Mouse (Mus musculus): Measurements from ENCODE around the gene Tnfrsf11a.
"Not testable (repeated sequence)": the region's sequence is repeated elsewhere in the genome, so short reads cannot be mapped to it uniquely, and the experiment has no call there.

Tnfrsf11a gene

DNA sequence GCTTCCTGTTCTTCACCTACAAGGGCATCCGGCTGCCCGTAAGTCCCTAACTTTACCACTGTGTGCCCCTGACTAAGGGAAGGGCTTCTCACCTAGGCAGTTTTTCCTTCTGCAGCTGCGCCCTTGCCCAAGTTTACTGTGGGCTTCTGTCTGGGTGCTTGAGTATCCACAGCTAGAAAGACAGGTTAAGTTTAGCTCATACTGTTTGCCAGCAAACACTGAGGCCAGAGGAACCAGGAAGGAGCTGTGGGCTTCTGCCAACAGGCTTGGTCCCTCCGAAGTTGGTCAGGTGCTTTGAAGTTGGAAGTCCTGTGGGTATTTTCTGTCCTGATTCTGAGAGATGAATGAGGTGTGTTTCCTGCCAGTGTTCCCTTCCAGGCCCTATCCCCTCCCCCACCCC is 4.6 kb downstream of the Tnfrsf11a start:
- no peak for DNase-seq (ENCODE audit: low spot score)

- no peak for DNase-seq (ENCODE audit: low spot score)
Observed at GRCm38 (mm10) chr1:105786731-105787357, 6.3 kb downstream of the Tnfrsf11a start.

DNA sequence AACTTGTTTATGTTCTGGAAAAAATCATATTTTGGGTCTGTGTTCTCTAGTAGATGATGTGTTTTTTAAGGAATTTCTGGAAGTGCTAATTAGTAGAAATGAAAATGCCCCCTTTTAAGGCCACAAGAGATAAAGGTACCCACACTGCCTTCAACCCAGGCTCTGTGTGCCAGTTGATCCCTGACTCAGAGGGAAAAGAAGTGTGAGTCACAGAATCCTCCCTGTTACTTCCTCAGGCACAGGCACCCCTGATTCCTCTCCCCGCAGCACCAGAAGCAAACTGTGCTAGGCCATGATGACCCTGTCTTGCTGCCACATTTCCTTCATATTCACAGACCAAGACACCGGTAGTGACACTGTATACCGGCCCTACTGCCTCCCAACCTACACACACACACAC is 9.6 kb downstream of the Tnfrsf11a start:
- DNase-seq (ENCODE audit: low spot score): no peak

DNA sequence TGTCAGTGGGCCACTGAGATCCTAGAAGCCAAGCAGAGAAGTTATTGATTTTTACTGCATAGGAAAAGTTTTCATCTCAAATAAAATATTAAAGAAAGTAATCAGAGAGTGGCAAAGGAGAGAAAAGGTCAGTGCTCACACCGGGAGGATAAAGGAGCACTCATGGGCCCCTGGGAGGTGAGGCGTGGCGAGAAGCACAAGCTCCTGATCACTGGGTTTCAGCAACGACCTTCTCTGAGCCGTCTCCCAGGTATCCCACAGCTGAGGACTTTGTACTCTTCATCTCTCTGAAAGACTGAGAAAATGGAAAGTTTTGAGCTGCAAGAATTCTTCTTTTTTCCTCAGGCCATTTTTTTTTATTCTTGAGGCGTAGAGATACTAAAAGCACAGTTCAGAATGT is 14.2 kb downstream of the Tnfrsf11a start:
- no peak for DNase-seq (ENCODE audit: low spot score)

- no peak for DNase-seq (ENCODE audit: low spot score)
Observed at GRCm38 (mm10) chr1:105795705-105796104, 15.2 kb downstream of the Tnfrsf11a start.

GRCm38 (mm10) chr1:105800570-105800969 is 20.1 kb downstream of the Tnfrsf11a start:
- peak; percentile 18 for DNase-seq (ENCODE audit: low spot score)

- no peak for DNase-seq (ENCODE audit: low spot score)
Observed at GRCm38 (mm10) chr1:105801252-105801651, 20.7 kb downstream of the Tnfrsf11a start.

DNA sequence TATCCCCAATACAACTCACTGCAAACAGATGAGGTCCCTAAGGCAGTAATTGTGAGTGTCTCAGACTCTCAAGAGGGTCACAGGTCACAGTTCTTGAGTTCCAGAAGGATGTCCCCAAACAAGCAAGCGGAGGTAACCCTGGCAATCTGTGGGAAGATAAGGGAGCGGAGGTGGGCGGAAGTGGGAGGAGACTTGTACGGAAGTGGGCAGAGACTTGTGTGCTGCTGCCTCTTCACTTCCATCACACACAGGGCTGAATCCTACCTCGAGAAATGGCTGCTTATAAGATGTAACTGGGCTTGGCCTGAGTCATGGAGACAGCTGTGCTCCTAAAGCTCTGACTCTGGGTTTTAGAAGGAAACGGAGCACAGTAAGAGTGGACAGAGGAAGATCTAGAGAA is 22.4 kb downstream of the Tnfrsf11a start:
- peak; percentile 20 for DNase-seq (ENCODE audit: low spot score)

- DNase-seq (ENCODE audit: low spot score): no peak
Observed at GRCm38 (mm10) chr1:105804285-105804684, 23.8 kb downstream of the Tnfrsf11a start.

GRCm38 (mm10) chr1:105805565-105805964 is 25.0 kb downstream of the Tnfrsf11a start:
- no peak for DNase-seq (ENCODE audit: low spot score)

DNA sequence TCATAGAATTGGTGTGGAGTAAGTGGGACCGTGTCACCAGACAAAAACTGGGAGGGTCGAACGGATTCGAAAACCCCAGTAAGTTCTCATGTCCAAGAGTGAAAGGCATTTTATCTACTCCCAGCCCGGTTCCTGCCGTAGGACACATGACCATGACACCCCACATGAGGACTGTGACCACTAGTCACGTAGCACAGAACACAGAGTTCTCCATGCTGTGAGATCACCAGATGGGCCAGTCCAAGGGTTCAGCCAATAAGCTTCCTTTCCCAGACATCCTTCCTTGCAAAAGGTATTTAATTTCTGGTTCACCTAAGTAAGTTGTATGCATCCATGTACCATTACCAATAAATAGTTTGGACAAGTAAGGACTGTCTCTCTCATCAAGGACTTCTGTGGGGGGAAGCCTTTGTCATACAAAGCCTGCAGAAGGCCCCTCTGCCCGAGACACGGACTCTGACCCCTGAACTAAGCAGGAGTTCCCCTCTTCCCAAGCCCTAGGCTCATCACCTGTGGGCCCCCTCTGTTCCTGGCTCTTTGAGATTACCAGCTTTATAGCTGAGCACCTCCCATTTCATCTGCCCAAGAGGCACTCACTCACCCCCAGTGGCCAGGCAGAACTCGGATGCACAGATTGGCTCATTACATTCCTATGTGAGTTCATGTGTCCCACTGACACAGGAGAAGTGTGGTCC is 26.7 kb downstream of the Tnfrsf11a start:
- no peak for DNase-seq (ENCODE audit: low spot score)

- DNase-seq (ENCODE audit: low spot score): not testable (repeated sequence)
Observed at GRCm38 (mm10) chr1:105812027-105812426, 31.5 kb downstream of the Tnfrsf11a start.

DNA sequence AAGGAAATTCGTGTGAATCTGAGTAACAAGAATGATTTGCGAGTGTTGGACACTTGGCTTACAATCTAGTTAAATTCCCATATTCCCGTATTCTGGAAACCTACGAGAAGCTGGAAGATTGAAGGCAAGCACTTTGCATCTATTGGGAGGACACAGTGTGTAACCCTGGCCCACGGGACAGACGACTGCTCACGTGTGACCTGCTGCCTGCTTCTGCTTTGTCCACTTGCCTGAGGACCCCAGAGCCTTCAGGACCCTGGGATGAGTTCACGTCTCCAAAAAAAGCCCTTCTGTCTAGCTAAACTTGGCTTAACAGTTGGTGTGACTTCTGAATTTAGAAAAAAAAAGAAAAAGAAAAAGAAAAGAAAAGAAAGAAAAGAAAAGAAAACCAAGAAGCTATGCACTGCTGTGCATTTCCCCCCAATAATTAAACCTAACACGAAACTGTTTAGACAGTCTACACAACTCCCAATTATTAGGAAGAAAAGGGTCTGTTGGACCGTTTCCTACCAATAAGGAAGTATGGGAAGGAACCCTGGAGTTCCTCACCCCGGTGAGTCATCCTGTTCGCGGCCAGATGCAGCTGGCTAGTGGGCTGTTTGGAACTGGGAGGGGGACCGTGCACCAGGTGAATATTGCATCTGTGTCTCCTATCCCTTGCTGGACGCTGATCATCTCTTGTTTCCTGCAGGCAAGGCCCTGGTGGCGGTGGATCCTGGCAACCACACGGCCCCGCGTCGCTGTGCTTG is 32.6 kb downstream of the Tnfrsf11a start:
- DNase-seq (ENCODE audit: low spot score): no peak

- DNase-seq (ENCODE audit: low spot score): no peak
Observed at GRCm38 (mm10) chr1:105813709-105814061, 33.2 kb downstream of the Tnfrsf11a start.

DNA sequence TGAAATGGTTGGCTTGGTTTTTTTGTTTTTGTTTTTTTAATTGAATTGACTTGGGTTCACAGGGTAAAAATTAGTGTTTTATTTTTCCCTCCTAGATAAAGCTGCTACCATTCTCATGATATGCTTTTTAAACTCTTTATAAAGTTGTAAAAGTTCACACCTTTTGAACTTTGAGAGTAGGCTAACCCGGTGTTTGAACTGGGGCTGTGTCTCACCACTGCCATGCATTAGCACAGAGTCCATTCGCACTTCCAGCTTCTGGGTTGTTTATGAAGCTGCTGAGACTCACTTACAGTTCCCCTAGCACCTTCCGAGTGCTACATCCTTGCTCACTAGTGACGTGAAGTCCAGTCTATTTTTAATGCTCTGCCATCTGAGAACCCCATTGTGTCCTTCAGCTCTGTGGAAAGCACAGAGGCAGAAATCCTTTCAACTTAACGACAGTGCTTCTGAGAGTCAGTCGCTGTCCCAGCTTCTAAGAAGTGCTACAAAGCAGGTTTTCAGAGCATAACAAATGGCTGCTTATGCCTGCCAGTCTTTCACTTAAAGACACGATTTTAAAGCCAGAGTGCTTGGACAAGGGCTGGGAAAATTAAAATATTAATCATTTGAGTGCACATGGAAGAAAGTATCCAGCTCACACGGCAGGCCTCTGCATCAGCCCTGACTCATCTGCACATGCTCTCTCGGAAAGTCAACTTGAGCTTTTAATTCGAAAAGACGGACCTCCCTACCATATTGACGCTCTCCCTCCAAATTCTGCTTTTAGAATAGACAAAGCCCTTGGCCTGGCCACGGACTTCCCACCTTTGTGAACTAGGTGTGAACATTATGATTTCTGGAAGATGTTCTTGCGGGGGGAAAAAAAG is 34.1 kb downstream of the Tnfrsf11a start:
- DNase-seq (ENCODE audit: low spot score): no peak

- DNase-seq (ENCODE audit: low spot score): no peak
Observed at GRCm38 (mm10) chr1:105815310-105815709, 34.8 kb downstream of the Tnfrsf11a start.

DNA sequence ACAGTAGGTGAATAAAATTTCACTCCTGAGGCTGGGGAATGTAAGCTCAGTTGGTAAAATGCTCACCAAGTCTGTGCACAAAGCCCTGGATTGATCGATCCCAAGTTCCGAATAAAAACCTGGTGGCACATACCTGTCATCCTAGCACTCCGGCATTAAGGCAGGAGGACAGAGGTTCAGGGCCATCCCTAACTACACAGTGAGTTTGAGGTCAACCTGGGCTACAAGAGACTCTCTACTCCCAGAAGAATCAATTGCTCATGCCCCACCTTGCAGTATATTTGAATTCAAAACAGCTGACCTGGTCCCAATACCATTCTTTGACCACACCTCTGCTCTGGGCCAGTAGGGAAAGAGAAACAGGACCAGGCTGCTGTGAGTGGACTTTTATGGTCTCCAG is 35.2 kb downstream of the Tnfrsf11a start:
- no peak for DNase-seq (ENCODE audit: low spot score)

GRCm38 (mm10) chr1:105819031-105819430 is 38.5 kb downstream of the Tnfrsf11a start:
- no peak for DNase-seq (ENCODE audit: low spot score)

- no peak for DNase-seq (ENCODE audit: low spot score)
Observed at GRCm38 (mm10) chr1:105819740-105820139, 39.2 kb downstream of the Tnfrsf11a start.

DNA sequence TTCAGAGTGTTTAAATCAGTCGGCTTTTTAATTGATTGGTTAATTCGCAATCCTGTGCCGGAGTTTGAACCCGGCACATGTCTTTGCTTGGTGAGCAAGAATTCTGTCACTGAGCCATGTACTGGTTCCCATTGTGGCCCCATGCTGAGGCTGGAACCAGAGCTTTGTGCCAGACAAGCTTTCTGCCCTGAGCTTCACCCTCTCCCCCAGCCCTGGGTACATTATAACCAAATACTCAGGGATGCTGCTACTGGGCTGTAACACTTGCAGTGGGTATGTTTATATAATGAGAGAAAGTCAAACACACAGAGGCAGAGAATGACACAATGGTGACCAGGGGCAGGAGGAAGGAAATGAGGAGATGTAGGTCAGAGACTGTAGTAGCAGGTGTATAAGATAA is 43.8 kb downstream of the Tnfrsf11a start:
- DNase-seq (ENCODE audit: low spot score): no peak

GRCm38 (mm10) chr1:105824980-105825379 is 44.5 kb downstream of the Tnfrsf11a start:
- no peak for DNase-seq (ENCODE audit: low spot score)

GRCm38 (mm10) chr1:105827374-105827773 is 46.9 kb downstream of the Tnfrsf11a start:
- no peak for DNase-seq (ENCODE audit: low spot score)

All from c-Kit-positive CD71-positive TER-119-positive erythroid progenitor cells, embryonic 14.5 days (primary cell).